Mouse (Mus musculus) layer of hippocampus, postnatal 25 days (tissue): ENCODE measurements at regions not wholly inside any gene's neighbourhood (a gene's known extent, or its start where the extent isn't known, plus 50 kb on each side); places are given as distances from the start of the nearest gene placed in this dataset.

Source experiments
- DNase-seq, 2 experiments: peaks; one replicate each; pipeline ENCODE4 v3.0.0; 2022; ENCODE audit warnings: mixed read lengths in 2 of 2, low spot score in 1 of 2; ENCODE audit errors: extremely low spot score in 1 of 2

DNA sequence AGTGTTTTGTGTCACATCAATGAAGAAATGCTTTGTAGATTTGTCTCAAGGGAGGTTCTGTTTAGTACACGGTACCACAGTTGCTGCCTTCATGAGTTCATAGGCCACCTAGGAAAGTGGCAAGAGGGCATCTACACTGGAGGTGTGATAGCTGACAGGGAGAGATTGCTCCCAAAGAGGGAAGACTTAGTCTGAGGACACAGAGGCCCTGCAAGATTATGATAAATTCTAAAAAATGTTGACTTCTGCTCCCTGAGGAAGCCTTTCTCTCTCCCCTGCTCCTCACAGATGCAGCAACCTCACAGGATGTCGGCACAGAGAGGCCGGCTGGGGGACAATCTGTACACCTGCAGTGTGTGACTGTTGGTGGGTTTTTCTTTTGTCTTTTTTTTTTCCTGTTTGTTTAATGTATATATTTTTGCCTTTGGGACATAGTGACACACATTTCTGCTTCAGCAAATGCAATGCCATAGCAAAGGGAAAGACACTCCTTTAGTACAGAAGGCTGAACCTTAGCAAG, 133.5 kb upstream of the Lpp start:
- no peak for DNase-seq

DNA sequence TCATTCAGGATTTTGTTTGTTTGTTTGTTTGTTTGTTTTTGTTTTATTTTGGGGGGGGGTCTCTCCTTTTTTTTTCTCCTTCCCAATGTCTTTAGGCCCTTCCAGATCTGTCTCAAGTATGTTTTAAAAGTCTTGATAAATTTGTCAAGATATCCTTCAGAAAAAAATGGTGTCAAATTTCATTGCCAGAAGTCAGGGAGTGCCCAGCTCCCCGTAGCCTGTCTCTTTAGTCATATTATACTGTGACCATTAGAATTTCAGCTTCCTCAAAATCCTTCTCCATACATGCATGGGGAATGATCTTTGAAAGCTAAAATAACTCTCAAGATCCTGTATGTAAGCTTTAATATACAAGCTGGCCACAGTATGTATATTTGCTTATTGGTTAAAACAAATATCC, 134.3 kb upstream of the Lpp start:
- no peak for DNase-seq

GRCm38 (mm10) chr16:24255037-24255436, 138.3 kb upstream of the Lpp start:
- DNase-seq = no peak

- no peak for DNase-seq
Measured at GRCm38 (mm10) chr16:24254590-24254989, 138.7 kb upstream of the Lpp start.

DNA sequence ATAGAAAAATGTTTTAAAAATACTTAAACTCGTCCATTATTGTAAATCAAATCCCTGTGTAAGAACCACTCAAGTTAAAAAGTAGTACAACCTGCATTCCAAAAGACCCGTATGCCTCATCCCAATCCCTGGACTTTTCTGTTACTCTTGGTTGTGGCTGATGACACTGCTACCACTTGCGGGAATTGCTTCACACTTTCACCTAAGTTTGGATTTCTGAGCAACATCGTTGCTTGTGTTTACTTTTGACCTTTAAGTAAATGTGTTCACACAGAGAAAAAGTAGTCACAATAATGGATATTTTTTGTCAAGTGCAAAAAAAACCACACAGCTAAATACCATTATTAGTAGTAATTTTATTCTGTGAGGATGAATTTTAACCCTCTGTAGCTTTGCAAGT, 139.2 kb upstream of the Lpp start:
- no peak for DNase-seq

DNA sequence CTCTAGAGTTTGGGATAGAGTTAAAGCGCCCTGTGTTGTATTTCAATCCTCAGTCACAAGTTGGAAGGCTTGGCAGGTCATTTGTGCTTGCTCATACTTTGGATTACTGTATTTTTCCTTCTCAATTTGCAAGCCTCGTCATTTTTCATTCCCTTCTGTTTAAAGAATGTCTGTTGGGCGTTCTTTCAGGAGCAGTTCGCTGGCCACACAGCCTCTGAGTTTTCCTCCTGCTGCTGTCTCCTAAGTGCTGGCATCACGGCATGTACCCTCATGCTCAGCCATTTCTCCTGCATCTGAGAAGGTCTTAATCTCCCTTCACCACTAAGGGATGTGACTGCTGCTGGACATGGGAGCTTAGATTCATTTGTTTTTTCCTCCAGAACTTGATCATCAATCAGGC, 146.0 kb upstream of the Lpp start:
- no peak for DNase-seq

DNA sequence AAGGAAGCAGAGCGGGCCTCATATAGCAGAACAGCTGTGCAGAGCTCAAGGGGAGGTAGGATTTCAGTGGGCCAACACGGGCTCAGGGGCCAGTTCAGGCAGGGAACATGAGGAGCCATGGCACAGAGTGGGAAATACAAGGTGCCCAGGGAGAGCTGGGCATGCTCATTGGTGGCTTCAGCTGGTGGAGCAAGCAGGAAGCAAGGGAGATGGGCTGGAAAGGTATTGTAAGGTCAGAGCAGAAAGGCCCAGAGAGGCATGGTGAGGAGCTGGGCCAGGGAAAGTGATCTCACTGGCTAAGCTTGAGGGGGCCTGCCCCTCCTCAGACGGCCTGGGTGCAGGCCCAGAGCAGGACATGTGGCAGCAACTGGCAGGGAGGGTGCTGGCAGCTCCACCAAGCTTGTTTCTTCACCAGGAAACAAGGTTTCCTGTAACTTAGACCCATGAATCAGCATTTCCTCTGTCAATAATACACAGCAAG, 155.2 kb upstream of the Lpp start:
- DNase-seq = no peak

DNA sequence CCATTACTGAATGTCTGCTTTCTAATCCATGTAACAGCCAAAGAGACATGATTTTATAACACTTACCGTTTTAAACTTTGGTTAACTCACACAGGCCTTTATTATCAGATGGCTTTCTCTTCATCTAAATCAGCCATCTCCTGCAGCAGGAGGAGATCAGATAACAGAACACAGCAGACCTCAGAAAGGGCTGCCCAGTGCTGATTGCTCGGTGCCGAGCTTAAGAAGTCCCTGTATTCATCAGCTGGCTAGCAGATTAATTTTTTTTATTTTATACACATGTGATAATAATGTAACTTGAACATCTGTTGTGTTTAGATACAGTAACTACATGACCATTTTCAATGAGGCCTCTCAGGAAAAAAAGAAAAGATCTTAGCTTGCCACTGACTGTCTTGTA, 155.9 kb upstream of the Lpp start:
- DNase-seq = no peak

DNA sequence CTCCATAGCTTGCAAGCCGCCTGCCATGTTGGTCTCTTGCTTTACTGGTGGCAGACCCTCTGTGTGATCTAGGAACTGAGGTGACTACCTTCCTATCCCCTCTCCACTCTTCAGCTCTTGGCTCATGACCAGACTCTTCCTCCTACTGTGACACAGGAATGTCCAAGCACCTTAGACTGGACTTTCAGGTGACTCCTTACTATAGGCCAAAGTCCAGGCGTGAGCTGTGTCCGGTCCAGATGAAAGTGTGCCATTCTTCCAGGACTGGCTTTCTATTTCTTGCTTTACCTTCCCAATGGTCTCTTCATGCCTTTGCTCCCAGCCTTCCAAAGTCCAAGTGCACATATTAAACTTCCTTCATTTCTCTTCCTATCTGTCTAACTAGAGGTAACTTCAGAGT, 156.3 kb upstream of the Lpp start:
- no peak for DNase-seq

DNA sequence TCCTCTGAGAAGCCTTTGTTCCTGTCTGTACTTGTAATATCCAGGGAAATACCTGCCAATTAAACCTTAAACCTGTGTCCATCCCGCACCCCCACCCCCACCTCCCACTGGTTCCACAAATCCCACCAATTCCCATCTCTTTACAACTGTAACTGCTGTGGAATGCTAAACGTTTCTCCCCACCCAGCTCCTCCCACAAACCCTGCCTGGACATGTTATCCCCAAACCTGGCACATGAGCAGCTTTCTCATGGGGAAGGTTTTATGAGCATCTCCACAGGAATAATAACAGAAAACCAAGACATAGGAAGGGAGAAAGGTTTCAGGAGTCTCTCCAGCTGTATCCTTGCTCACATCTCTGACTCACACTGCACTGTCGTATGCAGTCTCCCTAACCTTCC, 156.8 kb upstream of the Lpp start:
- no peak for DNase-seq

- DNase-seq = no peak
Measured at GRCm38 (mm10) chr16:24234795-24235194, 158.5 kb upstream of the Lpp start.

- DNase-seq = no peak
Measured at GRCm38 (mm10) chr16:24232001-24232530, 161.2 kb upstream of the Lpp start.

- DNase-seq = no peak
Measured at GRCm38 (mm10) chr16:24231506-24231905, 161.8 kb upstream of the Lpp start.

DNA sequence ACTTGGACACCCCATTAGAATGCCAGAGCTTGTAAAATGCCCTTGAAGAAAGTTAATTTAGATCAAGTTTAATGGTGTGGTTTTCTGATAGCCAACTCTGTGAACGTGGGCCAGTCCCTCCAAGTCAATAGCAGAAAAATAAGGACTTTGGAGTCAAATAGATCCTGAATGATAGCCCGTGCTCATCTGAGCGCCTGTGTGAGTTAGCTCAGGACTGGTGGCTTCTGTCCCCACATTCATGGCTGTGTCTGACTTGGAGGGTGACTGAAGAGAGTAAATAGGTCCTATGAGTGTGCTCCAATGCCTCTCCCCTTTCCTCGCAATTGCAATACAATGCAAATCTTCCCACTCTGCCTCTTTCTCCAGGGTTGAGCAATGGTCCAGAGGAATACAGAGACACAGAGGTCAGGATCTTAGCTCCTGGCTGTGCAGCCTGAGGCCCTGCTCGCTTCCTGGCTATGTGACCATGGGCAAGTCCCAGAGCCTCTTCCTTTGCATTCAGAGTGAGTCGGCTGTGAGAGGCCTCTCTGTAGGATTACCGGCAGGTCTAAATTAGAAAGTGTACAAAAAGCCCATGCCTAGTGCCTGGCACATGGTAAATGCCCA, 164.2 kb upstream of the Lpp start:
- DNase-seq = no peak

- no peak for DNase-seq
Measured at GRCm38 (mm10) chr16:24225897-24226296, 167.4 kb upstream of the Lpp start.

GRCm38 (mm10) chr16:24225090-24225489, 168.2 kb upstream of the Lpp start:
- DNase-seq = no peak

DNA sequence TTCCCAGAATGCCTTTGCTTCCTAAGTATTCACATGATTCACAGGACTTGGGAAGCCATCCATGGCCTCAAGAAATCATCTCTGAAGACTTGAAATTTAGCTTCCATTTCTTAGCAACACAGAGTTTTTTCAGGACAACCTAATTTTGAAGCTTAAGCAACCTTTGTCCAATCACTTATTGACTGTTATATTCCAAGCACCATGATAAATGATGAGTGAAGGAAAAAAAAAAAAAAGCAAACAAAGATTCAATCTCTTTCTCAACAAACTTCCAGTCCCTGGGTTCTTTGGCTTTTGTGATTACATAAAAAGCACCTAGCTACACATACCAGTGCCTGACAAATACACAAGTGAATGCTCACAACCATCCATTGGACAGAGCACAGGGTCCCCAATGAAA, 169.4 kb upstream of the Lpp start:
- DNase-seq = no peak

- DNase-seq = no peak
Measured at GRCm38 (mm10) chr16:24223527-24223880, 169.8 kb upstream of the Lpp start.

- DNase-seq = no peak
Measured at GRCm38 (mm10) chr16:24222759-24223526, 170.4 kb upstream of the Lpp start.

DNA sequence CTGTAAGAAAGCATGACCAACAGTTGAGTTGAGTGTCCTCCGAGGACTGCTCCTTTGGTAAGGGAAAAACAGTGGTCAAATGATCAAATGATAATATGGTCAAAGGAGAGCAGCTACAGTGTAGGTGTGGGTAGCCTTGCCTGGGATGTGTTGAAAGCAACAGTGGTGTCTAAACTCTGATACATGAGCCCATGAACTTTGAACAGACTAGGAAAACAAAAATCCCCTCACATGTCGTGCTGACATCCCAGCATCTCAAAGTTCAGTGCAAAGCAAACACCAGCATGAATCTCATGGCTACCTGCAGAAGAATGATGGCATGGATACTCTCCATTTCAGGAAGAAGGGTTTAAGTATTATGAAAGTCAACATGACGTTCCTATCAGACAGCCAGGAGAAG, 171.3 kb upstream of the Lpp start:
- no peak for DNase-seq

- no peak for DNase-seq
Measured at GRCm38 (mm10) chr16:24220613-24221012, 172.7 kb upstream of the Lpp start.

- no peak for DNase-seq
Measured at GRCm38 (mm10) chr16:24219691-24220090, 173.6 kb upstream of the Lpp start.
